Mouse (Mus musculus) pancreas, adult 10 weeks (tissue): Measurements from ENCODE around the gene Fam107b. TPM values are rescaled to one million over a fixed set of nuclear protein-coding genes. Genes with fewer than 3 reads are reported as not detected.

ENCODE experiments used
- polyA plus RNA-seq: library from polyadenylated mRNA; stranded (reverse); fragments of 350-450 nt; fragmentation: Illumina TruSeq; extraction: RNeasy Lipid Tissue Mini Kit (QIAGEN cat#74804); gene quantifications from one replicate; pipeline ENCODE4 v1.2.3, GENCODE M21; 2015; ENCODE audit warnings: low read depth, low replicate concordance; ENCODE audit not compliant: insufficient read depth

Gene Fam107b
- polyA plus RNA-seq: 6.4 TPM

DNA sequence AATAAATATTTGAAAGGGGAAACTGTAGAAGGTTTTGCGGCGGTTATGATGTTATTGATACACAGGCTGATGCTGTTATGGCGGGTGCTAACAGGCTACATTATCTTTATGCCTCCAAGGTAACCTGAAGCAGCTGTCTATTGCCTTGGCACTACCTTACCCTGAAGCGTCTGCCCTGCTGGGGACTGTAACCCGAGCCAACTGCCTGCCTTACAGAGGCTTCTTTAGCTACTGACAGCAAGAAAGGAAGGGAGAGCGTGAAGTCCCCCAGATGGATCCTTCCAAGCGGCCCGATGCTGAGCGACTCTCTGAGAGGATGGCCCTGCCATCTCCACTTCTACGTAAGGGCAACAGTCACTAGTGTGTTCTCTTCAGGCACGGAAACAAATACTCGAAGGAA is at the start of gene Fam107b:
Fam107b (plus strand) TSS at position 303 of the 400 bp plus-strand sequence.

Other genes starting within 250 kb of the Fam107b start
- gene Rpp38, start 237.8 kb upstream of the Fam107b start, polyA plus RNA-seq: 4.8 TPM
- not detected for gene Acbd7, start 234.3 kb upstream of the Fam107b start, polyA plus RNA-seq
- gene Olah, start 173.3 kb upstream of the Fam107b start, polyA plus RNA-seq: not detected
- not detected for gene Meig1, start 147.8 kb upstream of the Fam107b start, polyA plus RNA-seq
- 2.3 TPM for gene Dclre1c, start 146.4 kb upstream of the Fam107b start, polyA plus RNA-seq
- gene Suv39h2, start 95.5 kb upstream of the Fam107b start, polyA plus RNA-seq: 0.50 TPM
- gene Gm45902, start 57.7 kb upstream of the Fam107b start, polyA plus RNA-seq: 0.55 TPM
- 6.8 TPM for gene Hspa14, start 57.7 kb upstream of the Fam107b start, polyA plus RNA-seq
- not detected for gene Cdnf, start 57.5 kb upstream of the Fam107b start, polyA plus RNA-seq